Mouse (Mus musculus): ENCODE measurements around the gene P4ha3.

P4ha3 gene

DNA sequence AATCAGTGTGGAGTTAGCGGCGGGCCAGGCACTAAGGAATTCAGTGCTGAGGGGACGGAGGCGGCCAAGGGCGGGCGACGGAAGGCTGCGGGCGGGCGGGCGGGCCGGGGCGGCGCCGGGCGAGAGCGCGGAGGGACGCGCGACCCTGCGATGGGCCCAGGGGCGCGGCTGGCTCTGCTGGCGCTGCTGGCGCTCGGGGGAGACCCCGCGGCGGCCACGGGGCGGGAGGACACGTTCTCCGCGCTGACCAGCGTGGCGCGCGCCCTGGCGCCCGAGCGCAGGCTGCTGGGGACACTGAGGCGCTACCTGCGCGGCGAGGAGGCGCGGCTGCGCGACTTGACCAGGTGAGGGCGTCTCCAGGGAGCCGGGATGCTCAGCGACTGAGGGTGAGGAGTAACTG is at the start of gene P4ha3:
TSS of gene P4ha3 (plus strand) at position 138 of the 400 bp plus-strand sequence.
- WGBS, result under 1% methylated on average over 53 of the region's 53 CpGs

DNA sequence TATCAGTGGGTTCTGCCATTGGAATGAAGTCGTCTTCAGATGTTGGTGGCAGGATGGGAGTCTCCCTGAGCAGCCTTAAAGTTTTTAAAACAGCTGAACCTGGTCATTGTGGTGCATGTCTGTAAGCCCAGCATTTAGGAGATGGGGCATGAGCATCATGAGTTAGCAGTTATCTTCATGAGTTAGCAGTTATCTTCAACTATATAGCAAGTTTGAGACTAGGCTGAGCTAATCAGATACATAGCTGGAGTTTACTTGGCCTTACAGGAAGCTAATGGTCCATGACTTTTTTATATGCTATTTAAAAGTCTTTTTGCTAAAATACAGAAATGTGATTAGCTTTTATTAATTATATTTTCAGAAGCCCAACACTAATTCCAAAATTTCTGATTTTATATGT is 47.0 kb upstream of the P4ha3 start:
- WGBS, result 69% methylated on average over 1 of the region's 1 CpGs

DNA sequence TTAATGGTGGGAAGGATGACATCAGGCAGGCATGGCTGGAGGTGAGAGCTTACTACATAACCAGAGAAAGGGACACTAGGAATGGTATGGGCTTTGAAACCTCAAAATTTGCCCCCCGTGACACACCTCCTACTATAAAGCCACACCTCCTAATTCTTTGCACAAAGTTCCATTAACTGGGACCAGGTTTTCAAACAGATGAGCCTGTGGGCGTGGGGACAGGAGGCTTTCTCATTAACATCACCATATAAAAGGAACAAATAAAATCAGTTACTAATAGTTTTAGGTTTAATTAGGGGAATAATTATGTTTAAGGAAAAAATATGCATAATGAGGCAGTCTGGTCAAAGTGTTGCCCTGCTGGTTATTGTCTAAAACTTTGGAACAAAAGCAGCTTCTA is 44.7 kb upstream of the P4ha3 start:
- WGBS, result 76% methylated on average over 2 of the region's 2 CpGs

DNA sequence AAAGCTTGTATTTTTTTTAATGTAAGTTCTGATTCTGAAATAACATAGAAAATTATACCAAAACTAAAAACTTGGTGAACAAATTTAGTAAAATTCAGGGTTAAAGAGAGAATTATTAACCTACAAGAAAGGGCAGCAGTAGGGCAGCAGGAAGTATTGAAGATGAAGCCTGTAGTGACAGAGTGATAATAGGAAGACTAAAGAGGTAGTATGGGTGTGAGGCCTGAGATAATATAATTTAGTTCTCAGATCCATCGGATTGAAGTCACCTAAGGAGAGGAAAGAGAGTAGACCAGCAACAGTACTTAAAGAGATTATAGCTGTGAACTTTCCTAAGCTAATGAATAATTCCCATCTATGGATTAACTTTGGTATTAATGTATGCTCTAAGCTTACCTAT is 42.3 kb upstream of the P4ha3 start:
- 87% methylated on average over 1 of the region's 1 CpGs for WGBS

DNA sequence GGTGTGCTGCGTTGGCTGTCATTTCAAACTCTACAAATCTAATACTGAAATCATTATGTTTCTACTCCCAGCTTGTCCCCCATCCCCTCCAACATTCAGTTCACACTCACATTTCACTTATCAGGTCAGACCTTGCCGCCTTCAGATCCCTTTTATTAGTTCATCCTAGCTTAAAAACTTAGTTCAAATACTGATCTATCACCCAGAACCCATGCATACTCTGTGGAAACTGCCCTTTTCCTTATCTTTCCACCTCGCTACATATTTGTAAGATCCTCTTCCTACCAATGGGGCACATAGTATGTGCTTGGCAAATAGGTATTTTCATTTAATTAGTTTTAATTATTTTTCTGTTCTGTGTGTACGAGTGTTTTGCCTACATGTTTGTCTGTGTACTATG is 41.1 kb upstream of the P4ha3 start:
- WGBS, result 94% methylated on average over 4 of the region's 4 CpGs

DNA sequence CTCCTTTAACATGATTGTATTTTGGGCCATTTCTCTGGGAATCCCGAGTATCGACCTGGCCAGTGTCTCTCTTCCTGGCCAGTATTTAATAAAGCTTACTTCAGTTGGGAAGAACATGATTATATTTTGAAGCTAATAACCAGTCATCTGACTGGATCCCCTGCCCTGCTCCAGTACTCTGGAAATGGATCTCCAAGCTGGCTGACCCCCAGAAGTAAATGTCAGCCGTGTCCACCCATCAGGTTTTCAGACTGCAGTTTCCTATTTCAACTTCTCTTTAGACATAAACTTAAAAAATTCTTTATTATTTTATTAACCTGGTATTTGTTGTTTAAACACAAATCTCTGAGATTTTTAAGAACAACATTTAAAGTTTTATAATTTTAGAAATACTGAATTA is 40.1 kb upstream of the P4ha3 start:
- WGBS, result 91% methylated on average over 3 of the region's 3 CpGs

DNA sequence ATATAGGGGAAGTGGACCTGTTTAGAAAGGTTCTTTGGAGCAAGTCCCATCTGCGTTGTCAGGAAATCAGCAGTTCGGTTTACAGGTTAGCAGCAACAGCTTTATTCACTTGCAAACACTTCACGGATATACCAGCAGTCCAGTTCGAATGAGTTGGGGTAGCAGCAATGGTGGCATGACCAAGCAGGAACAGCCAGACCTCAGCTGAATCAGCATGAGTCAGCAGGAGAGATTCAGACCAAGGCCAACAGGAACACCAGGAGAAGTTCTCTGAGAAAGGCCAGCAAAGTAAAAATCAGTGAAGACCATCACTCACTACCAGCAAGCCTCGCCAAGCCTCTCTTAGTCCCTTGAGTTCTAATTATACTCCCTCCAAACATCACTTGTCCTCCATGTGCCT is 34.7 kb upstream of the P4ha3 start:
- WGBS, result 94% methylated on average over 5 of the region's 5 CpGs

DNA sequence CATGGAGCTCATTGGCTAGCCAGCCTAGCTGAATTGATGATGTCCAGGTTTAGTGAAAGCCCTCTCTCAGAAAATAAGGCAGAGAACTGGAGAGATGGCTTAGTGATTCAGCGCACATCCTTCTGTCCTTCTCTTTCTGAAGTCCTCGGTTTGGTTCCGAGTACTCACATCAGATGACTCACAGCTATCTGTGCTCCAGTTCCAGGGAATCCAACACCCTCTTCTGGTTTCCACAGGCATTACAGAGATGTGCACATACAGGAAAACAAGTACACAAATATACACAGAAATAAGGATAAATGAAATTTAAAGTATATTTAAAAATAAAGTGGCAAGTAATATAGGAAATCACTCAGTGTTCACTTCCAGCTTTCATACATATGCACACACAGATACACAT is 23.0 kb upstream of the P4ha3 start:
- 57% methylated on average over 3 of the region's 3 CpGs for WGBS

DNA sequence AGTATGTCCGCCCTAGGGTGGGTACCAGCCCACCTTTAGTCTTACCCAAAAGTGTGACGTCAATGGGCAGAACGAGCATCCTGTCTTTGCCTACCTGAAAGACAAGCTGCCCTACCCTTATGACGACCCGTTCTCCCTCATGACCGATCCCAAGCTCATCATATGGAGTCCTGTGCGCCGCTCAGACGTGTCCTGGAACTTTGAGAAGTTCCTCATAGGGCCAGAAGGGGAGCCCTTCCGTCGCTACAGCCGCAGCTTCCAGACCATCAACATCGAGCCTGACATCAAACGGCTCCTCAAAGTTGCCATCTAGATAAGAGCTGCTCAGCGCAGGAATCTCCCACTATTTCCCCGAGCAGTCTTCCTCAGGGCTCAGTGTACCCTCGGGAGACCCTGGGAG is 20.4 kb upstream of the P4ha3 start:
- WGBS, result 70% methylated on average over 17 of the region's 17 CpGs

DNA sequence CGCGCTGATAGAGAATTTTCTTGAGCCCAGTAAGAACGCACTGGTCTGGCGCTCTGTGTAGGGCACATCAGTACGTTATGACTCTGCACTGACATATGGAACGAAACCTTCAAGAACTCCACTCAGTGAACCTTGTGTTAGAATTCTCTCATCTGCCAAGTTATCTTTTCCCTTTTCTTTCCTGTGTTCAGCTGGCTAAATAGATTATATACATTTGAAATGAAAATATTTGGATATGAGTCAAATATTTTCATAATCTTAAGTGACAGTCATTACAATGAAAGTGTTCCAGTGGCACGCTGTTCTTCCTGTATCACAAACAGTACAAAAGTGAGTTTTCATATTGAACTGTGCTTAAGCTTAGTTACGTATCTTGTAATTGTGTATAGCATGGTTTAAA is 13.0 kb upstream of the P4ha3 start:
- 92% methylated on average over 8 of the region's 8 CpGs for WGBS

DNA sequence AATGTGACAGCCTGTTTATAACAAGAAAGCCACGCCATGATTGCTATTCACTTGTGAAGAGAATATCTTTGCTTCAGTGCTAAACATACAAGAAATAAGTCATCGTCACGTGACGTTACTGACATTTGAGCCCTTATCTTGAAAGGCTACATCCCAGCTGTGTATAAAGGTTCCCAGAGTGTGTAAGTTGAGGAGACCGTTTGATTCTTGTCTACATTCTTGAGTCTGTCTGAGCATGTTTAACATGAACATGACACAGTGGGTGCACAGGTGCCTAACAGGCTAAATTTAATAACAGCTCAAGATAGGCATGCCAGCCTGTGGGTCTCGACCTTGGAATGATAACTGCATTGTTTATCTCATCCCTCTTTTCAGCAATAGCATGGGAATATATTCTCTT is 10.8 kb upstream of the P4ha3 start:
- 87% methylated on average over 6 of the region's 6 CpGs for WGBS

DNA sequence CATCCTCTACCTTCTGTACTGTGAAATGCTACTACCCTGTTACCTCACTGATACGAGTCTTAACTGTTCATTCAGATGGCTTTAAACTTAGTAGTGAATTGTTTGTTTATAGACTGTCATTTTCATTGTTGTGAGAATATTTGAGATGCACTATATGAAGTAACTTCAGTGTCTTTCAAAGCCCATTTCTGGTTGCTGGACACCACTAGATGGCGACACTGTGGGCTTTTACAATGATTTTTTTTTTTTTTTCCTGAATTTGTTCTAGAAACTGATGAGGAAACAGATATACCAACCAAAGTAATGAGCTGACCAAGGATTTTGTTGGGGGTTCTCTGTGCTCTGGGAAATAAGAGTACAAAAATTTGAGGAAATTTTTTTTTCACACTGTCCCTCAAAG is 8.9 kb upstream of the P4ha3 start:
- 55% methylated on average over 2 of the region's 2 CpGs for WGBS

DNA sequence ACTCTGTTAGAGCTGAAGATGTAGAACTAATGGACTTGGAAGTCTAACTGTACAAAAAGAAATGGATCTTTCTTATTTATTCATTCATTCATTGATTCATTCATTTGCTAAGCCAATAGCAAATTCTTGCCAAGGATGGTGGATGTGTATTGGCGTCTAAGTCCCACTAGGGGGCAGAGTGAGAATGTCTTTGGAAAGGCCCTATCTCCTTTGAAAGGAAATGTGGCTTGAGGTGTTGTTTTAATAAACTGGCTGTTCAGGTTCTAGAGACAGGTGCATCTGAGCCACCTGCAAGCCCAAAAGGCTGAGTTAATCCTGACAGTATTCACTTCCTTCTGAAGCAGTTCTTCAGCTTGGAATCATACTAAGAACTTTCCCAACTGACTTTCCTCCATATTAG is 5.5 kb upstream of the P4ha3 start:
- 2% methylated on average over 1 of the region's 1 CpGs for WGBS

DNA sequence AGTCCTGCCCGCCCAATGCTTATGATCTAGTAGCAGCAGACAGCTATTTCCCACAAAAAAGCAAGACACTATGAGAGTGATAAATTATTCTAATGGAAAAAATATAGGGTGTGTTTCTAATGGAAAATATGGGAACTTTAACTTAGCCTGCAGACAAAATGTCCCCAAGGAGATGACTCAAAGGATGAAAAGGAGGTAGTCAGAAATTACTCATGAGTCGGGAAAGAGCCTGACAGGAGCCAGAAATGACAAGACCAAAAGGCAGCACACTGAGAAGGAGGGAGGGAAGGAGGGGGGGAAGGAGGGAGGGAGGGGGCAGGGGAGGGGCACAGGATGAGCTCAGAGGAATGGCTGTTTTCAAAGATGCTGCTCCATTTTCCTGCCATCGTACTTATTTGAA is 3.7 kb upstream of the P4ha3 start:
- WGBS, result 55% methylated on average over 3 of the region's 3 CpGs

DNA sequence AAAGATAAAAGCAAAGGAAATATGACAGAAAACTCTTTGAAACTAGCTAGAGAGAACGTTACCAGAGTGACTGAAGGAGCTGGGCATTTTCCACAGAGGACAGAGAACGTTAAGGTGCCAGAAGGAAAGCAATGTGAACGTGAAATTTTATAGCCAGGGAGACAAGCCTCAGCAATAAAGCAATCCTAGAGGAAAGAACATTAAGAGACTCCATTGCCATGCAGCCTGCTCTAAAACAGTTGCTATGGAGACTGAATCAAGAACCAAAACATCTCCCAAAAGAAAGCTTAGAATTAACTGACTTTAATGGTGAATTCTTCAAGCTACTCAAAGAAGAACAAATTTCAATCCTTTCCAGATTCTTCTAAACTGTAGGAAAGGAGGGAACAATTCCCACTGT is 2.0 kb upstream of the P4ha3 start:
- 32% methylated on average over 3 of the region's 3 CpGs for WGBS

DNA sequence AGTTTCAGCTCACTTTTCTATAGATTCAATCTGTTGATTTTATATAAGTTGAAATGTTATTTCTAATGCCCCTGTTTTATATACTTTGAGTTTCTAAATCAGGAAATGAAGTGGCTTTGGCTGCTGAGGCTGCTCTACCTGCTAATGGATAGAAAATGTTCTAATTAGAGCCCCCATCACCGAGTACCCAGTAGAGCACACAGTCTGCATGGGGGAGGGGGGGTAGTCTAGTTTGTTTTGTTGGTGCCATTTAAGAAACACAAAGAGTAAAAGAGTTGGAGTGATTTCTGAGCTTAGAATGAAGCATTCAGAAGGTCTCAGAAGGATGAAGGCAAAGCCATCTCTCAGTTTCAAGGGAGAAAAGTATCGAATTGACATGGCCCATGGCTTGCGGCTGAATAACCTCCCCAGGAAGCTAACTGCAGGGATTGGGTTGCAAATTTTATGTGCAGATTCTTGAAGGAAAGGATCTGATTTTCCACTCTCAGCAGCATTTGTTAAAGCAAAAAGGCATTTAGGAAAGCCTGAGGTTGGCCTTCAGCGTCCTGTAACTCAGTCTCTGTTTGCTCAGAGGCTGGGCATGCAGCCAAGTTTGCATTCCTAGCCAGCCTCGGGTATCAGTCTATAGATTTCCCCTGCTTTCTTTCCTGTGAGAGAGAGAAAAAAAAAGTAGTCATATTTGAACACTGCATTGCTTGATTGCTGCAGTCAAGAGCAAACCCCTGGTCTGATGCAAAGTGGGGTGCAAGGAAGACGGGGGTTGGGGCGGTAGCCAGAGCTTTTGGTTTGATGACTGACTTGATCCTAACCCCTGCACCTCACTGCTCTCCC is 2.6 kb downstream of the P4ha3 start:
- 43% methylated on average over 7 of the region's 7 CpGs for WGBS

DNA sequence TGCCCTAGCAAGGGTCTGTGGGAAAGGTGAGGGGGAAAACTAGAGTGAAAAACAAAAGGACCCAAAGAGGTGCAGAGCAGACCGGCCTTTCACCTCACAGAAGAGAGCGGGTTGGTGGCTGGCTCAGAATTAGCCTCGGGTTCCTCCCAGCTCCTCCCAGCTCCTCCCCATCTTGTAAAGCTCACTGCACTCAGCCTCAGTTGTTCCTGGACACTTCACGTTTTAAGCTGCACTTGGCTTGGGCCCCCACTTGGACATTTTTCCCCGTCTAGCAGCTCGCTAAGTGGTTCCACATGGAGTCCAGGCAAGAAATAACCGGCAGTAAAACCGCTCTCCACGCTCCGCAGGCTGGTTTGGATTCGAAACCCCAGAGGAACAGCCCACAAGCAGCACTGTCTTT is 3.3 kb downstream of the P4ha3 start:
- 69% methylated on average over 11 of the region's 11 CpGs for WGBS

DNA sequence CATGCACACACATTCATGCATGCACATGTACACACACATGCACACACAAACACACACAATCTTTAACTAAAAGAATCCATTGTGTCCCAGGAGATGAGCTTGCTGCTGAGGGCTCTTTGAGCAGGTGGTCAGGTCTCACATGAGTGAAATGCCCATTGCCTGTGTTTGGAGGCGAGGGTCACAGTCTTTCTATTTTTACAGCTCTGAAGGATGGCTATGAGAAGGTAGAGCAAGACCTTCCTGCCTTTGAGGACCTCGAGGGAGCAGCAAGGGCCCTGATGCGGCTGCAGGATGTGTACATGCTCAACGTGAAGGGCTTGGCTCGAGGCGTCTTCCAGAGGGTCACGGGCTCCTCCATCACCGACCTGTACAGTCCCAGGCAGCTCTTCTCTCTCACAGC is 8.2 kb downstream of the P4ha3 start:
- 88% methylated on average over 8 of the region's 8 CpGs for WGBS

DNA sequence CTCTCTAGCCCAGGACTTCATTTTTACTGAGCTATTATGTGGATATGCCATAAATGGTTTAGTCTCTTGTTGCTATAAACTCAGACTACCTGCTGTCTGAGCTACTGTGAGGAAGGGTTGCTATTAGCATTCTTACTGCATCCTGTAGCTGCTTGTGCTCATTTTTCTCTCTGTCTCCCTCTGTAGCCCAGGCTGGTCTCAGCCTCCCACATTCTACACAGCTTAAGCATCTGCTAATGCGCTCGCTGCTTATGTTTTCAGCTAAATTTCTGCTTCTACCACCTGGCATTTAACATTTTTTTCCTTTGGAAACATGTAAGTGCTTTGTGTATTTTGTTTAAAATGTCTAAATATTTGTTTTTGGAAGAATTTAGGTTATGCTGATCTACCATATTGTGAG is 10.4 kb downstream of the P4ha3 start:
- 43% methylated on average over 2 of the region's 2 CpGs for WGBS

DNA sequence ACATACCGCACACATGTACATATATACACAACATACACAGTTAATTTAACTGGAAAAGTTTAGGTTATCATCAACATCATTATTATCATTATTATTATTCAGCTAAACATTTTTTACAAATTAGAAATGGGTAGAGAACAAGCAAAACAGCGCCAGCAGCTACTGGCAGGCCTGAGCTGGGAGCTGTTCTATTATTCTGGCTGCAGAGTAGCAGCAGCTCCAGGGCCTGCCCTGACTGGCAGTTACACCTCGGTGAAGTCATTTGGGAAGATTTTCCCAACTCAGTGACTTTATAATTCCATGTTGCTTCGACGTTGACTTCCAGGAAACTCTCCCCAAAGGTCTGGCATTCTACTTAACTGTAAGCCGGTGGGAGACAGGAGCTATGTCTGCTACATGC is 11.4 kb downstream of the P4ha3 start:
- WGBS, result 70% methylated on average over 6 of the region's 6 CpGs

DNA sequence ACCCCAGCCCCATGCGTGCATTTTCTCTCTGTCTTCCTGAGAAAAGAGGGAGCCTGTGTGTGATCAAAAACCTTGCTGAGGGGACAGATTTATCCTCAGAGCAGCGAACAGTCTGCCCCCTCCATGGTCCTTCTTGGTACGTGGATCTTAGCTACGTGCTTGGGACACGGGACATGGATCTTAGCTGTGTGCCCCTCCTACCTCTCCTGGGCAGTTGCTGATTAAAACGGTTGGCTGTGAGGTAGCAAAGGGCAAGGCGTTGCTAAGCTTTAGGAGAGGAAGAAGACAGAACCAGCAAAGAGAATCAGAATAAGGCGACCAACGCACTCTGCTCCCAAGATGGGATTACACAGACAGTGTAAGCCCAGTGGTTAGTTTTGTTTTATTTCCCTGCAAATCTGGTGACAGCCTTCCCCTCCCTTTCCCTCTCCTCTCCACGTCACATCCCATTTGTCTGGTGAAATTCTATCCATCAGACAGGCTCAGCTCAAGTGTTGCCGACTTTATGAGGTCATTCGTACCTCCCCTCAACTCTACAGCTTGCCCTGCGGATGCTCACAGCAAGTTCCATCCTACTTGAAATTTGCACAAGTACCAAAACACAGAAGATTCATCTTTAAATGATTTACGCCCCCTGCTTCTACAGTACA is 13.7 kb downstream of the P4ha3 start:
- WGBS, result 85% methylated on average over 14 of the region's 14 CpGs

DNA sequence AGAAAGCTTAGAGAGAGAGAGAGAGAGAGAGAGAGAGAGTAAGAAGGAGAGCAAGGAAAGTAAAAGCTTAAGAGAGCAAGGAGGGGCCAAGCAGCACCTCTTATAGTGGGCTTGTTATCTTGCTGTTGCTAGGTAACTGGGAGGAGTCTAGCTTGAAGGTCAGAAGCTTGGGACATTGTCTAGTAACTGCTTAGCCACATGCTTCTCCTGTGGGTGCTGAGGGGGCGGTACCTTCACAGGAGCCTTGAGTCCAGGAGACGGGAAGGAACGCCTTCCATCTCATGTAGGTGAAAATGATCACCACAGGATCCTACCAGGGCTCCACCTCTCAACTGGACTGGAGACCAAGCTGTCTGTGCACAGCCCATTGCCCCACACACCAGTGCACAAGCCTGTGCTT is 16.1 kb downstream of the P4ha3 start:
- 71% methylated on average over 3 of the region's 3 CpGs for WGBS

DNA sequence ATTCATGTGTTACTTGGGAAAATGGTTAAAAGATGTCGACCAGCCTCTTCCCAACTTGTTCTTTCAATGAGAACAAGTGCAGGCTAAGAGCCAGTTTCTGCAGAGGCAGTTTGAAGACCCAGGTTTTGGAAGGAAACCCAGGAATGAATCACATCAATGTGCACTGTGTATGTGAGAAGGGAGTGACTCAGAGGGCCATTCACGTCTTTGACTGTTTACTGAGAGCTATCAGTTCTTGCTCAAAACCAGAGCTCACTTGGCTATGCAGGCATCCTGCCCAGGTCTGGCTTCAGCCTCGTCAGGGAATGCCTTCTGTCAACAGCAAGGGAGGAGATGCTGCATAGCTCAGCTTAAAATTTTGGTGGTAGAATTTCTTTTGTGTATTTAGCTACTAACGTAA is 17.0 kb downstream of the P4ha3 start:
- 21% methylated on average over 4 of the region's 4 CpGs for WGBS

DNA sequence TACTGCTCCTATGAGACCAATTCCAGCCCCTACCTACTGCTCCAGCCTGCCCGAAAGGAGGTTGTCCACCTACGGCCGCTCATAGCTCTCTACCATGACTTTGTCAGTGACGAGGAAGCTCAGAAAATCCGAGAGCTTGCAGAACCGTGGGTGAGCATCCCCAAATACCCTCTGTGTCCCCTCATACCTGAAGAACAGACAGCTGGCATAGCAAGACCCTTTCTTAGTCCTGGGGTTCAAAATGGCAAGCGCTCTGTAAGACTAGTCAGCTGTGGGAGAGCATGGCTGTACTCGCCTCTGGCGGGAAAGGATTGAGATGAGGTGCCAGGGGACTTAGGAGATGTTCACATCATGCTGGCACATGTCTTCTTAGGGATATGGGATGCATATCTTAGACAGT is 20.6 kb downstream of the P4ha3 start:
- 91% methylated on average over 9 of the region's 9 CpGs for WGBS

Data from cerebral cortex, adult 2 months (tissue).